Mouse (Mus musculus): Measurements from ENCODE around the gene Sh3d19.
"Not testable (repeated sequence)": the region's sequence is repeated elsewhere in the genome, so short reads cannot be mapped to it uniquely, and the experiment has no call there.

The Sh3d19 gene

DNA sequence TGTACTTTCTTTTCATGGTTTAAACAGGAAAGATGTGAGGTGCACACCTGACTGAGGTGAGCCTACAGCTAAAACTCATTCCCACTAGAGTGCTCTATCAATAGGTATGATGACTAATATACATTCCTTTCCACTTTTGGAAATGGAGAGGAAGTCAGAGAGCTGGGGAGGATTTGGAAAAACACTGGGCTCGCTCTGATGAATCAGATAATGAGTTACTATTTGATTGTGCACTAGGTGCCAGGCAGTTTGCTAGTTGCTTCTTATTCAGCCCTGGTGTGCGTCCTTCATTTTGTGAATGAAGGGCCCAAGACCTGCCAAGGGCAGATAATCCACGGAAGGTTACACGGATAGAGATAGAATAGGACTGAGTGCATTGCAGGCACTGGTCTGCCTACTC is 9.1 kb downstream of the Sh3d19 start:
- DNase-seq (ENCODE audit: low spot score) = no peak

GRCm38 (mm10) chr3:85981761-85982160 is 10.9 kb downstream of the Sh3d19 start:
- not testable (repeated sequence) for DNase-seq (ENCODE audit: low spot score)

- no peak for DNase-seq (ENCODE audit: low spot score)
Observed at GRCm38 (mm10) chr3:85984537-85984936, 13.6 kb downstream of the Sh3d19 start.

- DNase-seq (ENCODE audit: low spot score) = no peak
Observed at GRCm38 (mm10) chr3:85987225-85987624, 16.3 kb downstream of the Sh3d19 start.

DNA sequence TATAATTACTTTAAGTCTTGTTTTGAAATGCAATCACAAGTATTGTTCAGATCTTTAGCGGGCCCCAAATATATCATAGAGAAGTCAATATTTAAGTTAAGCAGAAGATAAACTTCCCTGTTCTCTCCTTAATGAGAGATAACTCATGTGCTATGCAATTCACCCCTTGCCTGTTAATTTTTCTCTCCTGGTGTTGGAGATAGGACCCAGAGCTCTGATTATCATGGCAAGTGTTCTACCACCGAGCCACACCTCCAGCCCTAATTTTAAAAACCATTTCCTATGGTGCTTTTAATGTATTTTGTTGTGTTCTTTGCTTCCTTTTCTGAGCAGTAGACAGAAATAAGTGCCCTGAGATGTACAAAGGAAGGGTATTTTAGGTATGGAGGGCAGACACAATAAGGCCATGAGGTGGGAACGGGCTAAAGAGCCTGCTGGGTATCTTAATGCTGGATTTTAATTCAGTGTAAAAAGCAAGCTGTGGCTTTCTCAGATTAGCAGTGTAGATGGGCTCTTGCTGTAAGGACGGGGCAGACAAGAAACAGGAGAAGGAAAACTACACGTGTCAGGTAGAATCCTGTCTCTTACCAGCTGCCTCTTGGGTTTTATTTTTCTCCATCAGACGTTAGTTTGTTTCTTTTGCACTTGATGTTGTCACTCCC is 20.4 kb downstream of the Sh3d19 start:
- no peak for DNase-seq (ENCODE audit: low spot score)

- DNase-seq (ENCODE audit: low spot score) = no peak
Observed at GRCm38 (mm10) chr3:85991802-85992156, 20.9 kb downstream of the Sh3d19 start.

DNA sequence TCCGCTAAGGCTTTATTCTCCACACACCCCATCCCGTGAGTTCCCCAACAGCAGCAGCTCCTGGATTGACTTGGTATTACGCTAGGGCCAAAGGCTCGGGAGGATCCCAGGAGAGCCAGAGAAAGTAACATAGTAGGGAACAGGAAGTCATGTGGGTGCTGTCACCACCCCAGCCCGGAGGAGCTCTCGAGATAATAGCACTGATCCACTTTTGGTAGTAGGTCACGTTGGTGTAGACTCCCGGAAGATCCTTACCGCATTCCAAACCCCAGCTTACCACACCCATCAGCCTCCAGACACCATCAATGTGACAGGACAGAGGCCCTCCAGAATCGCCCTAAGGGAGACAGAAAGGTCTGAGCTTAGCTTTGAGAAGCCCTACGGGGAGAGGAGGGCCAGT is 22.8 kb downstream of the Sh3d19 start:
- no peak for DNase-seq (ENCODE audit: low spot score)

GRCm38 (mm10) chr3:85994645-85995044 is 23.7 kb downstream of the Sh3d19 start:
- no peak for DNase-seq (ENCODE audit: low spot score)

GRCm38 (mm10) chr3:86001271-86001670 is 30.4 kb downstream of the Sh3d19 start:
- no peak for DNase-seq (ENCODE audit: low spot score)

- DNase-seq (ENCODE audit: low spot score) = no peak
Observed at GRCm38 (mm10) chr3:86002423-86002822, 31.5 kb downstream of the Sh3d19 start, which contains the start of gene Prss48. Gene Prss48, minus strand, starts transcription at chr3:86002491.

GRCm38 (mm10) chr3:86002940-86003339 is 32.0 kb downstream of the Sh3d19 start:
- DNase-seq (ENCODE audit: low spot score) = no peak

DNA sequence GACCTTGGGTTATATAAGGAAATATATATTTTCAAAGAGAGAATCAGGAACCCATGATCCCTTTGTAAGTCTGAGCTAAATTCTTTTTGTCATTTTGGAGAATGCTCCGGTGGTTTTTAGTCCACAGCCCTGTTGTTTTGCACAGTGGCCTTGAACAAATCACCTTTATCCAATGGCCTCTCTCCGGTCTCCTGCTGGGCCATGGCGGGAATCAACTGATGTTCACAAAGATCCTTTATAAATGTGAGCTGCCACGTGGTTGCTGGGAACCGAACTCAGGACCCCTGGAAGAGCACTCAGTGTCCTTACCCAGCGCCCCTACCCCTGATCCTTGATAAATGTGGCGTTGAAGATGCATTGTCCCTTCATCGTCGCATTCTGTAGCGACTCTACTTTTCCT is 33.8 kb downstream of the Sh3d19 start:
- DNase-seq (ENCODE audit: low spot score) = no peak

DNA sequence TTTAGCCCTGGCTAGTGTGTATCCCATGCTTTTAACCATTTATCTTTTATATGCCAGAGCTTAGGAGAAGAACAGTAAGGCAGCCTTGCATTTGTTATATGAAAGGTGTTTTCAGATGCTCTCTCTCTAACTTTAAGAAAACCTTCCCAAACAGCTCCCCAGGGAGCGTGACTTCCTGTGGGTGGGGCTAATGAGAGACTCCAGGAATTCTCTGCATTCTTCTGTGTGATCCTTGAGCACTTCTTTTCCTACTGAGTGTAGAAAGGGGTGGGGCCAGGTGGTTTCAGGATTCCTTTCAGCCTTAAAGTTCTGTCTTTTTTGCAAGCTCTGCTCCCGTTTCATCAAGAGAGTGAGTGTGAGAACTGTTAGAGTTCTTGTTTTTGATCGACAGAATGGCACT is 39.7 kb downstream of the Sh3d19 start:
- DNase-seq (ENCODE audit: low spot score) = no peak

- DNase-seq (ENCODE audit: low spot score) = no peak
Observed at GRCm38 (mm10) chr3:86011373-86011772, 40.5 kb downstream of the Sh3d19 start.

DNA sequence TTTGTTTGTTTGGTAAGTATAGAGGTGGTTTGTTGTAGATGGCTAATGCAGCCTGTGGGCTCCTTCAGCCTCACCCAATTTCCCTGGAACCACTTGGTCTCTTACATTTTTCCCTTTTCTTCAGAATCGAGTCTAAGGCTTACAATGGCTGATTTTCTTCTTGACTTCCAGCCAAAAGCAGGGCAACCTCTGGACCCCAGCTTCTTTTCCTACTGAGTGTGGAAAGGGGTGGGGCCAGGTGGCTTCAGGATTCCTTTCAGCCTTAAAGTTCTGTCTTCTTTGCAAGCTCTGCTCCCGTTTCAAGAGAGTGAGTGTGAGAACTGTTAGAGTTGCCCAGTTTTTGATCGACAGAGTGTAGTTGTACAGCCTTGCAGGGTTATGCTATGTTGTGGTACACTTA is 40.9 kb downstream of the Sh3d19 start:
- DNase-seq (ENCODE audit: low spot score) = no peak

DNA sequence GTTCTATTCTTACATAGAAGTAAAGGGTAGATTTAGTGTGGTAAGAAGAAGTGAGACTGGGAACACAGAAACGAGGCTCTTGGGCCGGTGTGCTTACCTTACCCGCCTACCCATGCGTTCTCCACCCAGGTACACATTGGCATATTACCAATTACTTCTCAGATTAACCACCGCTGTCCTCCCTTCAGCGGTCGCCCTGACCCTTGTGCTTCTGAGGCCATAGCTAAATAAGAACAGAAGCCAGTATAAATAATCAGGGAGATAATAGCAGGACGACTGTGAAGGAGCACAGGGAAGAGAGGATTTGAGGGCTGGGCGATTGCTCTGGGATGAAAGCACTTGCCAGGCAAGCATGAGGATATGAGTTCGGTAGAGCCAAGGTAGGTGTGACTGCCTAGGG is 42.9 kb downstream of the Sh3d19 start:
- no peak for DNase-seq (ENCODE audit: low spot score)

DNA sequence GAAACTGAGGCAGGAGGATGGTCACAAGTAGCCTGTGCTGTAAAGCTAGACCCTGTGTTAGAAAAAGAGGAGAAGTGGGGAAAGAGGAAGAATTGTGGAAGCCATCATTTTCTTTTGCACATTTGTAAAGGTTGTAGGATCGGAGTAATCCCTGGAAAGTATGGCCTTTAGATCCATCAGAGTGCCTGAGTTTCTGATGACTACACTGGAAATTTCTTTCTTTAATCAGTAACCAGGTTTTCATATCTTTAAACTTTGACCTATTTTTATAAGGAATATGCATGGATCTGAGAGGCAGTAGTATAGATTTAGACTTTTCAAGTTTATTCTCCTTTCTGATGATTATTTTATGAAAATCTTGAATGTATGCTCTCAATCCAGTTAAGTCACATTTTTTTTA is 46.1 kb downstream of the Sh3d19 start:
- no peak for DNase-seq (ENCODE audit: low spot score)

DNA sequence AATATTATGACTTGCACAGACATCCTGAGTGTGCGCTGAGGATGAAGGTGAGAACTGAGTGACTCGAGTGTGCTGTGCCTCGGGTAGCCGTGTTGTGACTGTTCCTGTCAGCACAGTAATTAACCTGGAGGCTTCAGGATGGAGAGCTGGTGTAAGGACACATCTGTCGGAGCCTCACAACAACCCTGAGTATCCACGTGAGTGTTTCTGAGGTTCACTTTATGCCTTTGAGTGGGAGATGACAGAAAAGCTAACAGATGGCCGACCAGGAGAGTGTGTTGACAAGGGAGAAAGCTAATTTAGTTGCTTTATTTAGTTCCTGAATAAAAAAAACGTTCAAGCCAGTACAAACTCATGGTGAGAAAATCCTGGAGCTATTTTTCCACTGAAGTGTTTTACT is 46.6 kb downstream of the Sh3d19 start:
- DNase-seq (ENCODE audit: low spot score) = no peak

DNA sequence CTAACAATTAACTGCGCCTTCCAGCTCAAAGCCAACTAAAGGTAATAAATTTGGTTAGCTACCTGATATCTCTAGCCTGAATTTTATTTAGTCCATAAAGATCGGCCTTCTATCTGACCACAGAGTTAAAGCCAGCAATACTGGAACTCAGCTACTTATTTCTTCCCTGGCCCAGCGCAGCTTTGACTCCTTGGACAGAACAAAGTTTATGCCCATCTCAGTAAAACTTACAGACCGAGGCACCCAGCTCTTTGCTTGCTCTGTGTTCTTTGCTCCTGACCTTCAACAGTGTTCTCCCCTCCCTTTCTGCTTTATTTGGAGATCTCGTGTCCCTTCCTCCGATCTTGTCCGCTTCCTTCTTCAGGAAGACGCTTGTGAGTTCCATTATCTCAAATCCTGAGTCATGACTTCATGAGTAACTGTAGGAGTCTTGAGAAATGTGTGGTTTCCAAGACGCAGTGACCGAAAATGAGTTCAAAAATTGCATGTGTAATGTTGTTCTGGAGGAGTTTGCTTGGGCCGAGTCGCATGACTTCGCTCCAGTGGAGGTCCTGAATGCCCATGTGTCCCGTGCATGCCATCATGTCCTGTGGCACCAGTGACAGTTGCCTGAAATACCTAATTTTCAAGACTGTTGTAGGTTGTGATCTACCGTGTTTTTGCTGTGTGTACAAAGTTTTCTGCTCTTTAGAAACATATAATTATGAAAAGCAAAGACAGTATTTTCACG is 50.2 kb downstream of the Sh3d19 start:
- no peak for DNase-seq (ENCODE audit: low spot score)

- DNase-seq (ENCODE audit: low spot score) = no peak
Observed at GRCm38 (mm10) chr3:86021651-86022050, 50.7 kb downstream of the Sh3d19 start.

- no peak for DNase-seq (ENCODE audit: low spot score)
Observed at GRCm38 (mm10) chr3:86024065-86024795, 53.3 kb downstream of the Sh3d19 start.

- no peak for DNase-seq (ENCODE audit: low spot score)
Observed at GRCm38 (mm10) chr3:86025341-86026137, 54.6 kb downstream of the Sh3d19 start.

Measured in layer of hippocampus, adult 9-10 months (tissue).